Mouse (Mus musculus) brain, adult 2 months (tissue): Measurements from ENCODE around the gene Dock9.

Source experiments
- DNase-seq: peaks from one replicate; pipeline ENCODE4 v3.0.0; 2011; ENCODE audit warnings: low read depth, low spot score

Dock9 gene

GRCm38 (mm10) chr14:121527201-121527600 is 270.4 kb downstream of the Dock9 start:
- DNase-seq = no peak

DNA sequence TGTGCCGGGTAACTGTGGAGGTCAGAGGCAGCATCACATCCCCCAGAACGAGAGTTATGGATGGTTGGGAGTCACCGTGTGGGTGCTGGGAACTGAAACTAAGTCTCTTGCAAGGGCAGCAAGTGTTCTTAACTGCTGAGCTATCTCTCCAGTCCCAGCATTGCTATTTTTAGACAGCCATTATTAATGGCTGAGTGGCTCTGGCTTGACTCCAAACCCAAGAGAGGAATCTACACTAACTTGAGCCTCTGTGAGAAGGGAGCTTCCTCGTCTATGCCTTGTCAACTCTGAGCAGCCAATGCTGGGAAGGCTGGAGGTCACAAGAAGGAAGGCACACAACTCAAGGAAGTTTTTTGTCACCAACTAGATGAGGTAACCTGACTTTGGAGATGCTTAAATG is 275.9 kb downstream of the Dock9 start:
- peak; percentile 62 for DNase-seq

- DNase-seq = no peak
Measured at GRCm38 (mm10) chr14:121516881-121517280, 280.8 kb downstream of the Dock9 start.

- no peak for DNase-seq
Measured at GRCm38 (mm10) chr14:121508929-121509328, 288.7 kb downstream of the Dock9 start.

DNA sequence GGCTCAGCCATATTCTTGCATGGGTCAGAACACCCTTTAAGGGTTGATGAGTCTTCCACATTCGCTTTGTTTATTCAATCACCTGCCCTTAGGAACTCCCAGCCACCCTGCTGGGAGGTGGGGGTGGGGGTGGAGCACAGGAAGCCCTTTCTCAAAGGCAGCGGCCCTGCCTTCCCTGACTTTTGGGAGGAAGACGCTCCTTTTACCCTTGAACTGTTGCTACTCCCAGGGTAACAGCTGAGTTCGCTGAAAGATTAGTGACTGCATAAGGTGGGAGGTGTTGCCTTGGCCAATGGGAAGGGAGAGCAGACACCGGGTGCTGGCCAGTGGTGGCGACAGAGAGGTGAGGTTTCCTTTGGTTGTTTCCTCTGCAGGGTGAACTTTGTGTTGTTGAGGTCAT is 291.3 kb downstream of the Dock9 start:
- DNase-seq = no peak

DNA sequence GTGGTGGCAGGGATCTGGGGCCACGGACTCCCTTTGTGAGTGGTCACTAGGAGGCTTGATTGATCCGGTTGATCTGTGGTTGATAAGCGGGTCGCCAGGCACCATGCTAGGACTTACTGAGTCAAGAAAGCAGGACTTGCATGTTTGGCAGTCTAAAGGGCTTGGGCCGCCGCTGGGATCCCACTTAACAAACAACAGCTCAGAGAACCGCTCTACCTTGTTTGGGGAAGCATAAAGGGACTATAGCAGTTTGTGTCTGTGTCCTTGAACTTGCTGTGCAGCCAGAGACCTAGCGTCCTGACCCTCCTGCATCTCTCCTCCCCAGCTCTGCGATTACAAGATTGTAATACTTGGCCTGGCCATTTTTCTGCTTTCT is 292.2 kb downstream of the Dock9 start:
- DNase-seq = no peak

- DNase-seq = no peak
Measured at GRCm38 (mm10) chr14:121504781-121505484, 292.7 kb downstream of the Dock9 start, which contains the start of gene Slc15a1. Slc15a1 (minus strand) TSS chr14:121505252.

GRCm38 (mm10) chr14:121500577-121500976 is 297.1 kb downstream of the Dock9 start:
- no peak for DNase-seq

DNA sequence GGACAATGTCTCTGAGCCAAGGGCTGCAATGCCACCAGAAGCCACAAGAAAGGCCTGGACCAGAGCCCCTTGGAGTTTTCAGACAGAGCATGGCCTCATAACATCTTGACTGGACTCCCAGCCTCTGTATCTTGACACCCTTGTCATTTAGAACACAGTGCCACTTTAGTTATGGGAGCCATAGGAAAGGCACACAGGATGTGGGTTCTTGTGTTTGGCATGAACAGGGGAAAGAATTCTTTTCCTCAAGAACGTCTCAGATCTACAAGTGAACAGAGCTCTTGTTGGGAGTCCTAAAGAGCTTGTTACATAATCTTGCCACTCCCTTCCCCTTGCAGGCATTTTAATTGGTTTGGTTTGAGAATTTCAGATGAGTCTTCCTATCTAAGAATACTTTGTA is 297.9 kb downstream of the Dock9 start:
- DNase-seq = no peak

DNA sequence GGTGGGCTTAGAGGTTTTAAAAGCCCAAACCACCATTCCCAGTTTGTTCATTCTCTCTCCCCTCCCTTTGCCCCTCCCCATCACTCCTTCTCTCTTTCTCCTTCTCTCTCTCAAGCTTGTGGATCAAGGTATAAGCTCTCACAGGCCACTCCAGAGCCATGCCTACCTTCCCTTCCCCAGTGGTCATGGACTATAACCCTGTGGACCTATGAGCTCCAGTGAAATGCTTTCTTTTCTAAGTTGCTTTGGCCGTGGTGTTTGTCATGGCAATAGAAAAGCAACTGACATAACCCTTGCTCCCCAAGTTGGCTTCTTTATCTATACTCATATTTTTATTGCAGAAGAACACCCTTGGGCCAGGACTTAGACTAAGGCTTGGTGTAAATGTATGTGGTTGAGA is 299.8 kb downstream of the Dock9 start:
- DNase-seq = no peak

DNA sequence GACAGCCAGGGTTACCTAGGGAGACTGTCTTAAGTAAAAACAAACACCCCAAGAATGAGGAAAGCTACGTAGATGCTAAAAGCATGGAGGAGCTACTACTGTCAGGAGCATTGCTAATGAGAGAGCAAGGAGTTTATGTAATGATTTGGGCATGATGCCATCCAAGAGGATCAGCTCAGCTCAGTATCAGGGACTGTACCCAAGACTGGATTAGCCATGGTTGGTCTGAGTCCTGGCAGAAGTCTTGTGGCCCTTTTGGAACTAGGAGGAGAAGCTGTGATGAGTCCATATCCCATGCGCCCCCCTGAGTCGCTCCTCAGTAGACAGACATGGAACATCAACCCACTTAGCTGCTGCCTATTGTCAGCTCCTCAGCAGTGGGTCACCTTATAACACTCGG is 301.9 kb downstream of the Dock9 start:
- peak; percentile 63 for DNase-seq

- no peak for DNase-seq
Measured at GRCm38 (mm10) chr14:121495120-121495519, 302.5 kb downstream of the Dock9 start.

- DNase-seq = no peak
Measured at GRCm38 (mm10) chr14:121494238-121494637, 303.4 kb downstream of the Dock9 start.

- no peak for DNase-seq
Measured at GRCm38 (mm10) chr14:121493712-121494111, 303.9 kb downstream of the Dock9 start.

- DNase-seq = no peak
Measured at GRCm38 (mm10) chr14:121492328-121492727, 305.3 kb downstream of the Dock9 start.
